Mouse (Mus musculus): Measurements from ENCODE around the gene Atf6. TPM values are rescaled to one million over a fixed set of nuclear protein-coding genes. Genes with fewer than 3 reads are reported as not detected.

Atf6 gene
- polyA plus RNA-seq, 1 experiment, result 9.6 TPM

- H3K27ac ChIP-seq (ENCODE audit: insufficient read depth, low read length), result no peak overlapping the region
Observed at GRCm38 (mm10) chr1:170861671-170862434, 5.7 kb downstream of the Atf6 start.

GRCm38 (mm10) chr1:170858872-170859271, 8.7 kb downstream of the Atf6 start:
- no peaks in the 10 kb centered on the region for H3K27me3 ChIP-seq (ENCODE audit: control insufficient read depth, insufficient read depth, low read length)
- no peak overlapping the region for H3K4me3 ChIP-seq (ENCODE audit: extremely low read depth, insufficient read depth, insufficient read length)
- no peaks in the 10 kb centered on the region for H3K36me3 ChIP-seq (ENCODE audit: control insufficient read depth, insufficient read depth, low read length)
- H3K4me1 ChIP-seq (ENCODE audit: control insufficient read depth, insufficient read depth, insufficient read length), result peaks cover 17% of the 10 kb centered on the region
- no peak overlapping the region for H3K27ac ChIP-seq (ENCODE audit: insufficient read depth, low read length)
- 71% methylated on average over 2 of the region's 2 CpGs for WGBS
- TF ChIP-seq CTCF (IDR thresholded peaks at IDR 0.05; ENCODE audit: extremely low read depth, insufficient read depth, insufficient read length, insufficient replicate concordance), result no peak
- DNase-seq (ENCODE audit: low read depth in 1 of 2, low spot score in 2 of 2), result no peak

More at GRCm38 (mm10) chr1:170861671-170862434, 5.7 kb downstream of the Atf6 start:
- TF ChIP-seq CTCF (IDR thresholded peaks at IDR 0.05; ENCODE audit: extremely low read depth, insufficient read depth, insufficient read length, insufficient replicate concordance) (no peak), POLR2A (IDR thresholded peaks at IDR 0.05; ENCODE audit: low read depth, low read length) (no peak)
- Histone ChIP-seq H3K27me3 (ENCODE audit: control insufficient read depth, insufficient read depth, low read length) (no peaks in the 10 kb centered on the region), H3K4me1 (ENCODE audit: control insufficient read depth, insufficient read depth, insufficient read length) (peaks cover 18% of the 10 kb centered on the region), H3K4me3 (ENCODE audit: extremely low read depth, insufficient read depth, insufficient read length) (no peak overlapping the region; the same call in 1 of the 2 replicates), H3K36me3 (ENCODE audit: control insufficient read depth, insufficient read depth, low read length) (no peaks in the 10 kb centered on the region)
- 36% methylated on average over 13 of the region's 13 CpGs for WGBS
- no peak for DNase-seq (ENCODE audit: low read depth in 1 of 2, low spot score in 2 of 2)

GRCm38 (mm10) chr1:170857369-170857768, 10.2 kb downstream of the Atf6 start:
- TF ChIP-seq CTCF (IDR thresholded peaks at IDR 0.05; ENCODE audit: extremely low read depth, insufficient read depth, insufficient read length, insufficient replicate concordance) (no peak), POLR2A (IDR thresholded peaks at IDR 0.05; ENCODE audit: low read depth, low read length) (no peak)
- Histone ChIP-seq H3K27ac (ENCODE audit: insufficient read depth, low read length) (no peak overlapping the region), H3K27me3 (ENCODE audit: control insufficient read depth, insufficient read depth, low read length) (no peaks in the 10 kb centered on the region), H3K36me3 (ENCODE audit: control insufficient read depth, insufficient read depth, low read length) (no peaks in the 10 kb centered on the region), H3K4me1 (ENCODE audit: control insufficient read depth, insufficient read depth, insufficient read length) (peaks cover 14% of the 10 kb centered on the region), H3K4me3 (ENCODE audit: extremely low read depth, insufficient read depth, insufficient read length) (no peak overlapping the region)
- no peak for DNase-seq (ENCODE audit: low read depth in 1 of 2, low spot score in 2 of 2)
- 88% methylated on average over 2 of the region's 2 CpGs for WGBS

GRCm38 (mm10) chr1:170855056-170855760, 12.4 kb downstream of the Atf6 start:
- no peak for DNase-seq (ENCODE audit: low read depth in 1 of 2, low spot score in 2 of 2)
- no peaks in the 10 kb centered on the region for H3K27me3 ChIP-seq (ENCODE audit: control insufficient read depth, insufficient read depth, low read length)
- peaks cover 1% of the 10 kb centered on the region; the same call in 1 of the 2 replicates for H3K36me3 ChIP-seq (ENCODE audit: control insufficient read depth, insufficient read depth, low read length)
- TF ChIP-seq CTCF (IDR thresholded peaks at IDR 0.05; ENCODE audit: extremely low read depth, insufficient read depth, insufficient read length, insufficient replicate concordance), result no peak
- no peak for TF ChIP-seq POLR2A (IDR thresholded peaks at IDR 0.05; ENCODE audit: low read depth, low read length)
- peaks cover 9% of the 10 kb centered on the region for H3K4me1 ChIP-seq (ENCODE audit: control insufficient read depth, insufficient read depth, insufficient read length)
- 89% methylated on average over 13 of the region's 13 CpGs for WGBS
- no peak overlapping the region for H3K4me3 ChIP-seq (ENCODE audit: extremely low read depth, insufficient read depth, insufficient read length)
- H3K27ac ChIP-seq (ENCODE audit: insufficient read depth, low read length), result no peak overlapping the region

GRCm38 (mm10) chr1:170853604-170854003, 14.0 kb downstream of the Atf6 start:
- H3K36me3 ChIP-seq (ENCODE audit: control insufficient read depth, insufficient read depth, low read length), result peaks cover 8% of the 10 kb centered on the region
- H3K4me3 ChIP-seq (ENCODE audit: extremely low read depth, insufficient read depth, insufficient read length), result no peak overlapping the region
- H3K27me3 ChIP-seq (ENCODE audit: control insufficient read depth, insufficient read depth, low read length), result no peaks in the 10 kb centered on the region
- WGBS, result 52% methylated on average over 3 of the region's 3 CpGs
- DNase-seq (ENCODE audit: low read depth in 1 of 2, low spot score in 2 of 2), result peak in 1 of 2 experiments; percentile 36
- peak overlapping the region; percentile 19 for H3K27ac ChIP-seq (ENCODE audit: insufficient read depth, low read length)
- H3K4me1 ChIP-seq (ENCODE audit: control insufficient read depth, insufficient read depth, insufficient read length), result peaks cover 9% of the 10 kb centered on the region
- TF ChIP-seq CTCF (IDR thresholded peaks at IDR 0.05; ENCODE audit: extremely low read depth, insufficient read depth, insufficient read length, insufficient replicate concordance) (no peak), POLR2A (IDR thresholded peaks at IDR 0.05; ENCODE audit: low read depth, low read length) (no peak)

- Histone ChIP-seq H3K4me1 (ENCODE audit: control insufficient read depth, insufficient read depth, insufficient read length) (peaks cover 6% of the 10 kb centered on the region), H3K4me3 (ENCODE audit: extremely low read depth, insufficient read depth, insufficient read length) (no peak overlapping the region), H3K27ac (ENCODE audit: insufficient read depth, low read length) (no peak overlapping the region), H3K36me3 (ENCODE audit: control insufficient read depth, insufficient read depth, low read length) (peaks cover 11% of the 10 kb centered on the region), H3K27me3 (ENCODE audit: control insufficient read depth, insufficient read depth, low read length) (no peaks in the 10 kb centered on the region)
- 94% methylated on average over 23 of the region's 23 CpGs for WGBS
- no peak for DNase-seq (ENCODE audit: low read depth in 1 of 2, low spot score in 2 of 2)
- TF ChIP-seq POLR2A (IDR thresholded peaks at IDR 0.05; ENCODE audit: low read depth, low read length) (no peak), CTCF (IDR thresholded peaks at IDR 0.05; ENCODE audit: extremely low read depth, insufficient read depth, insufficient read length, insufficient replicate concordance) (no peak)
Observed at GRCm38 (mm10) chr1:170850637-170851624, 16.6 kb downstream of the Atf6 start.
